Mouse (Mus musculus) bone marrow macrophage, adult 2 months (primary cell): ENCODE data around the gene Ssx2ip.

Experiments used
- CTCF ChIP-seq: IDR thresholded peaks from 2 replicates; pipeline ENCODE4 v1.5.1; 2012; ENCODE audit warnings: low read depth, mild to moderate bottlenecking, low read length, moderate library complexity
- POLR2A ChIP-seq: IDR thresholded peaks from 2 replicates; pipeline ENCODE4 v1.6.1; 2012; ENCODE audit warnings: mild to moderate bottlenecking, low read depth, low read length, borderline replicate concordance

- TF ChIP-seq CTCF (no peak), POLR2A (no peak)
Observed at GRCm38 (mm10) chr3:146449745-146450250, 45.4 kb downstream of the Ssx2ip start, which contains the start of gene Ctbs.
